23 mouse cellular contexts compared by ENCODE assay signal in genomic region chr6:39828736-39829135, GRCm38 (mm10). TPM values are rescaled to one million over a fixed set of nuclear protein-coding genes. Genes with fewer than 3 reads are reported as not detected.
DNase-seq lines count a peak whose midpoint lies in the region; ATAC-seq and TF ChIP-seq lines count a peak whose summit lies in the region.
"Had no signal": no experiment of that assay in that cellular context is flagged by ENCODE, and none has a peak within 500 bp of the region (broad histone marks: within the 10 kb centered on the region; RNA-seq: fewer than 3 reads in every experiment).

No protein-coding gene starts in this region.

- no peak overlapping the region for H3K27ac ChIP-seq in heart, adult 2 months
- no peak overlapping the region for H3K27ac ChIP-seq in heart, embryonic 10.5 days
- H3K27ac ChIP-seq in stomach, postnatal 0 days (replicated peaks), result no peak overlapping the region
- H3K27ac ChIP-seq: embryonic facial prominence, embryonic 12.5 days; forebrain, embryonic 13.5 days; heart, embryonic 13.5 days; limb, embryonic 12.5 days; liver, embryonic 12.5 days had no signal

- ATAC-seq in stomach, postnatal 0 days (ENCODE audit: low FRiP score, low TSS enrichment), result no peak
- ATAC-seq: forebrain, embryonic 13.5 days; liver, embryonic 12.5 days had no signal

- no peak for TF ChIP-seq POLR2A in heart, adult 2 months (IDR thresholded peaks at IDR 0.05; ENCODE audit: insufficient read depth, low read depth, low read length)

- no peaks in the 10 kb centered on the region for H3K36me3 ChIP-seq in heart, adult 2 months (ENCODE audit: control insufficient read depth, insufficient read depth, low read length)
- no peaks in the 10 kb centered on the region for H3K36me3 ChIP-seq in heart, embryonic 10.5 days
- no peaks in the 10 kb centered on the region for H3K36me3 ChIP-seq in stomach, postnatal 0 days (ENCODE audit: control insufficient read depth, insufficient read depth, low read length)
- H3K36me3 ChIP-seq: embryonic facial prominence, embryonic 12.5 days; heart, embryonic 13.5 days; limb, embryonic 12.5 days; liver, embryonic 12.5 days had no signal

- no peak for TF ChIP-seq EP300 in heart, adult 2 months (IDR thresholded peaks at IDR 0.05; ENCODE audit: insufficient read depth, low read depth, low read length)
- no peak for TF ChIP-seq EP300 in stomach, postnatal 0 days (optimal IDR thresholded peaks at IDR 0.05)

- H3K9me3 ChIP-seq in heart, embryonic 10.5 days, result no peaks in the 10 kb centered on the region
- H3K9me3 ChIP-seq in stomach, postnatal 0 days (ENCODE audit: control insufficient read depth, low read length), result no peaks in the 10 kb centered on the region
- H3K9me3 ChIP-seq: embryonic facial prominence, embryonic 12.5 days; forebrain, embryonic 13.5 days; limb, embryonic 12.5 days; liver, embryonic 12.5 days had no signal

- TF ChIP-seq CTCF in heart, adult 2 months (IDR thresholded peaks at IDR 0.05), result no peak
- no peak for TF ChIP-seq CTCF in stomach, postnatal 0 days (IDR thresholded peaks at IDR 0.05; ENCODE audit: low read depth)

- H3K4me3 ChIP-seq in heart, adult 2 months, result no peak overlapping the region
- H3K4me3 ChIP-seq in heart, embryonic 10.5 days, result no peak overlapping the region
- H3K4me3 ChIP-seq in stomach, postnatal 0 days (ENCODE audit: low read depth, low read length), result no peak overlapping the region
- H3K4me3 ChIP-seq: embryonic facial prominence, embryonic 12.5 days; erythroblast, embryonic 14.5 days; forebrain, embryonic 13.5 days; heart, embryonic 13.5 days; limb, embryonic 12.5 days; liver, embryonic 12.5 days had no signal

- intact Hi-C loops in heart, adult 2 months (cut with DNase I), result no loop called here
- intact Hi-C loops in gastrocnemius, postnatal 36 days (cut with DNase I), result no loop called here
- intact Hi-C loops in heart, postnatal 36 days (cut with DNase I), result no loop called here

- no peaks in the 10 kb centered on the region for H3K27me3 ChIP-seq in heart, adult 2 months (ENCODE audit: control insufficient read depth, insufficient read depth, low read length)
- no peaks in the 10 kb centered on the region for H3K27me3 ChIP-seq in heart, embryonic 10.5 days (ENCODE audit: insufficient read depth, poor library complexity, severe bottlenecking)
- H3K27me3 ChIP-seq in stomach, postnatal 0 days (ENCODE audit: control insufficient read depth, insufficient read depth, low read length), result no peaks in the 10 kb centered on the region
- H3K27me3 ChIP-seq: CH12.LX; embryonic facial prominence, embryonic 12.5 days; forebrain, embryonic 13.5 days; heart, embryonic 13.5 days; limb, embryonic 12.5 days; liver, embryonic 12.5 days had no signal

- H3K4me1 ChIP-seq in heart, adult 2 months (ENCODE audit: control insufficient read depth, insufficient read depth, low read length), result no peaks in the 10 kb centered on the region
- no peaks in the 10 kb centered on the region for H3K4me1 ChIP-seq in heart, embryonic 10.5 days
- no peaks in the 10 kb centered on the region for H3K4me1 ChIP-seq in stomach, postnatal 0 days (replicated peaks; ENCODE audit: control insufficient read depth, insufficient read depth)
- H3K4me1 ChIP-seq: embryonic facial prominence, embryonic 12.5 days; forebrain, embryonic 13.5 days; heart, embryonic 13.5 days; limb, embryonic 12.5 days; liver, embryonic 12.5 days had no signal

- H3K79me2 ChIP-seq in heart, adult 2 months (replicated peaks; ENCODE audit: control insufficient read depth, insufficient read depth, low read length), result no peaks in the 10 kb centered on the region

- H3K4me2 ChIP-seq in stomach, postnatal 0 days (replicated peaks; ENCODE audit: low read depth), result no peak overlapping the region
- H3K4me2 ChIP-seq: embryonic facial prominence, embryonic 12.5 days; forebrain, embryonic 13.5 days; heart, embryonic 13.5 days; limb, embryonic 12.5 days; liver, embryonic 12.5 days had no signal

- 64% methylated on average over 5 of the region's 5 CpGs for whole genome bisulfite sequencing in heart, adult 2 months
- 85% methylated on average over 5 of the region's 5 CpGs for whole genome bisulfite sequencing in heart, embryonic 10.5 days
- WGBS in stomach, postnatal 0 days, result 70% methylated on average over 5 of the region's 5 CpGs

- DNase-seq in heart, adult 2 months, result peak; percentile 21 to 37
- no peak for DNase-seq in heart, embryonic 10.5 days (ENCODE audit: low spot score)
- peak; percentile 61 for DNase-seq in gastrocnemius, adult 18-20 months (ENCODE audit: low spot score)
- DNase-seq in gastrocnemius, postnatal 36 days, result peak; percentile 20 to 44
- peak; percentile 26 to 46 for DNase-seq in heart, postnatal 36 days
- DNase-seq in stomach, postnatal 0 days (ENCODE audit: low spot score), result no peak
- no peak for DNase-seq in layer of hippocampus, adult 9-11 months
- DNase-seq: cerebellum, adult 8-10 months; kidney, adult 18-20 months; kidney, postnatal 14 days; lung, adult 2 months; lung, postnatal 4 days; retina, postnatal 1 day; thymus, postnatal 25 days had no signal

- no peak overlapping the region for H3K9ac ChIP-seq in heart, adult 2 months (ENCODE audit: low read depth, low read length)
- H3K9ac ChIP-seq in stomach, postnatal 0 days (ENCODE audit: low read length), result no peak overlapping the region
- H3K9ac ChIP-seq: embryonic facial prominence, embryonic 12.5 days; forebrain, embryonic 13.5 days; heart, embryonic 13.5 days; limb, embryonic 12.5 days; liver, embryonic 12.5 days had no signal

RNA-seq across cellular contexts. Expression of gene Mrps33, which starts 17.9 kb away (rescaled TPM):
- total RNA-seq in heart, adult 2 months (2021), result 100 to 1,000 TPM in 1 of 2 experiments, 10 to 100 TPM in 1; 97.7 to 106 TPM
- polyA plus RNA-seq in heart, adult 2 months (2012; rRNA removed), result 133 and 317 TPM in 2 replicates
- polyA plus RNA-seq in heart, embryonic 10.5 days (2016; fragmentation: Nextera tagmentation; extraction: Ambion mirVana), result 184 and 206 TPM in 2 replicates
- total RNA-seq in gastrocnemius, adult 18-20 months (2021), result 10 to 100 TPM; 50.8 to 55.1 TPM
- total RNA-seq in gastrocnemius, postnatal 36 days (2021), result 10 to 100 TPM; 52.9 to 57.6 TPM
- total RNA-seq in heart, postnatal 36 days (2021), result 100 to 1,000 TPM in 1 of 2 experiments, 10 to 100 TPM in 1; 96.8 to 106 TPM
- 139 and 151 TPM in 2 replicates for polyA plus RNA-seq in stomach, postnatal 0 days (2015; fragmentation: Nextera tagmentation; extraction: Ambion mirVana)

RNA-seq across cellular contexts. Expression of gene Tmem178b, which starts 44.3 kb away (rescaled TPM):
- 1 to 10 TPM in 1 of 2 experiments, under 1 TPM in 1; 0.94 to 1.3 TPM for total RNA-seq in heart, adult 2 months (2021)
- 0.51 and 0.61 TPM in 2 replicates for polyA plus RNA-seq in heart, adult 2 months (2012; rRNA removed)
- 0.06 and 0.18 TPM in 2 replicates for polyA plus RNA-seq in heart, embryonic 10.5 days (2016; fragmentation: Nextera tagmentation; extraction: Ambion mirVana)
- total RNA-seq in gastrocnemius, adult 18-20 months (2021), result 1 to 10 TPM in 1 of 2 experiments, under 1 TPM in 1; 0.47 to 1.6 TPM
- total RNA-seq in gastrocnemius, postnatal 36 days (2021), result 1 to 10 TPM; 2.2 to 2.3 TPM
- total RNA-seq in heart, postnatal 36 days (2021), result under 1 TPM; 0.36 to 0.60 TPM
- polyA plus RNA-seq in stomach, postnatal 0 days (2015; fragmentation: Nextera tagmentation; extraction: Ambion mirVana), result 0.67 and 0.71 TPM in 2 replicates
- total RNA-seq: CH12.LX; MEL; neutrophil, adult 5-6 weeks had no signal
- polyA plus RNA-seq: erythroblast, embryonic 14.5 days; liver, embryonic 12.5 days had no signal

Comparison
In these comparisons a context has a peak if more than half of its experiments do, and no peak if none do; other contexts are left out.
1. DNase-seq: peak in heart, adult 2 months (2 of 2), gastrocnemius, adult 18-20 months (single experiment), gastrocnemius, postnatal 36 days (2 of 2) and heart, postnatal 36 days (2 of 2); none in heart, embryonic 10.5 days (single experiment), stomach, postnatal 0 days (single experiment) and layer of hippocampus, adult 9-11 months (single experiment).